Comparison of ENCODE assay signal across 8 mouse cellular contexts in genomic region chr2:75269446-75269845, GRCm38 (mm10).
DNase-seq lines count a peak whose midpoint lies in the region; ATAC-seq and TF ChIP-seq lines count a peak whose summit lies in the region.

No protein-coding gene starts in this region.

- peak; percentile 55 for DNase-seq in kidney, adult 2 months
- peak; percentile 75 for DNase-seq in cerebellum, adult 11-12 months
- no peak for DNase-seq in left cerebral cortex, adult 11 months (ENCODE audit: low spot score)
- DNase-seq in urinary bladder, postnatal 36 days (ENCODE audit: low spot score in 2 of 2): no peak

- no peaks in the 10 kb centered on the region for H3K27me3 ChIP-seq in kidney, adult 2 months (replicated peaks; ENCODE audit: control insufficient read depth, insufficient read depth, low read length)
- no peaks in the 10 kb centered on the region for H3K27me3 ChIP-seq in kidney, embryonic 14.5 days (ENCODE audit: control insufficient read depth, insufficient read depth, low read length)
- no peaks in the 10 kb centered on the region for H3K27me3 ChIP-seq in forebrain, embryonic 16.5 days (replicated peaks; ENCODE audit: control insufficient read depth, insufficient read depth, low read length)
- no peaks in the 10 kb centered on the region for H3K27me3 ChIP-seq in midbrain, embryonic 13.5 days
- no peaks in the 10 kb centered on the region for H3K27me3 ChIP-seq in heart, embryonic 12.5 days (replicated peaks)

- ATAC-seq in kidney, embryonic 14.5 days (ENCODE audit: low FRiP score, low TSS enrichment): no peak
- ATAC-seq in forebrain, embryonic 16.5 days: peak; percentile 72
- ATAC-seq in midbrain, embryonic 13.5 days: peak; percentile 69
- ATAC-seq in heart, embryonic 12.5 days (ENCODE audit: insufficient number of reproducible peaks, low FRiP score): no peak

- H3K36me3 ChIP-seq in kidney, adult 2 months (ENCODE audit: control insufficient read depth, insufficient read depth, low read length): no peaks in the 10 kb centered on the region
- H3K36me3 ChIP-seq in kidney, embryonic 14.5 days (ENCODE audit: control insufficient read depth, insufficient read depth, low read length): no peaks in the 10 kb centered on the region
- H3K36me3 ChIP-seq in forebrain, embryonic 16.5 days (ENCODE audit: control insufficient read depth, insufficient read depth): no peaks in the 10 kb centered on the region
- H3K36me3 ChIP-seq in midbrain, embryonic 13.5 days: no peaks in the 10 kb centered on the region
- no peaks in the 10 kb centered on the region for H3K36me3 ChIP-seq in heart, embryonic 12.5 days

- H3K9ac ChIP-seq in kidney, embryonic 14.5 days (ENCODE audit: low read depth, low read length): no peak overlapping the region
- no peak overlapping the region for H3K9ac ChIP-seq in forebrain, embryonic 16.5 days (replicated peaks; ENCODE audit: low read depth, low read length)
- H3K9ac ChIP-seq in midbrain, embryonic 13.5 days (replicated peaks): no peak overlapping the region
- no peak overlapping the region for H3K9ac ChIP-seq in heart, embryonic 12.5 days

- no peak for TF ChIP-seq CTCF in kidney, adult 2 months (conservative IDR thresholded peaks at IDR 0.05; ENCODE audit: insufficient read depth, insufficient read length, low read depth, low read length)

- H3K4me2 ChIP-seq in kidney, embryonic 14.5 days (replicated peaks; ENCODE audit: low read depth, low read length): no peak overlapping the region
- H3K4me2 ChIP-seq in forebrain, embryonic 16.5 days (ENCODE audit: low read length): no peak overlapping the region
- H3K4me2 ChIP-seq in midbrain, embryonic 13.5 days (replicated peaks): no peak overlapping the region
- H3K4me2 ChIP-seq in heart, embryonic 12.5 days: no peak overlapping the region

- no peaks in the 10 kb centered on the region for H3K9me3 ChIP-seq in kidney, embryonic 14.5 days (ENCODE audit: control insufficient read depth, low read length)
- H3K9me3 ChIP-seq in forebrain, embryonic 16.5 days (ENCODE audit: control insufficient read depth, low read length): no peaks in the 10 kb centered on the region
- no peaks in the 10 kb centered on the region for H3K9me3 ChIP-seq in midbrain, embryonic 13.5 days
- no peaks in the 10 kb centered on the region for H3K9me3 ChIP-seq in heart, embryonic 12.5 days (replicated peaks)

- TF ChIP-seq POLR2A in kidney, adult 2 months (IDR thresholded peaks at IDR 0.05; ENCODE audit: low read depth, low read length): no peak

- H3K4me1 ChIP-seq in kidney, adult 2 months (ENCODE audit: control insufficient read depth, insufficient read depth, low read length): no peaks in the 10 kb centered on the region
- no peaks in the 10 kb centered on the region for H3K4me1 ChIP-seq in kidney, embryonic 14.5 days (ENCODE audit: control insufficient read depth, insufficient read depth, low read length)
- H3K4me1 ChIP-seq in forebrain, embryonic 16.5 days (replicated peaks; ENCODE audit: control insufficient read depth, insufficient read depth, low read length): peaks cover 21% of the 10 kb centered on the region
- H3K4me1 ChIP-seq in midbrain, embryonic 13.5 days (replicated peaks): peaks cover 23% of the 10 kb centered on the region
- H3K4me1 ChIP-seq in heart, embryonic 12.5 days (replicated peaks): no peaks in the 10 kb centered on the region

- no peak overlapping the region for H3K4me3 ChIP-seq in kidney, adult 2 months (ENCODE audit: insufficient read depth, low read depth, low read length)
- H3K4me3 ChIP-seq in kidney, embryonic 14.5 days (ENCODE audit: low read length): no peak overlapping the region
- H3K4me3 ChIP-seq in forebrain, embryonic 16.5 days (replicated peaks; ENCODE audit: low read length): no peak overlapping the region
- no peak overlapping the region for H3K4me3 ChIP-seq in midbrain, embryonic 13.5 days (replicated peaks)
- H3K4me3 ChIP-seq in heart, embryonic 12.5 days: no peak overlapping the region

- 70% methylated on average over 8 of the region's 8 CpGs for WGBS in kidney, adult 2 months
- 62% methylated on average over 8 of the region's 8 CpGs for WGBS in kidney, embryonic 14.5 days
- WGBS in forebrain, embryonic 16.5 days: 22% methylated on average over 8 of the region's 8 CpGs
- WGBS in midbrain, embryonic 13.5 days: 30% methylated on average over 8 of the region's 8 CpGs
- whole genome bisulfite sequencing in heart, embryonic 12.5 days: 63% methylated on average over 8 of the region's 8 CpGs

- no peak overlapping the region for H3K27ac ChIP-seq in kidney, adult 2 months (ENCODE audit: insufficient read depth, low read depth, low read length)
- H3K27ac ChIP-seq in kidney, embryonic 14.5 days (ENCODE audit: low read depth, low read length): no peak overlapping the region
- H3K27ac ChIP-seq in forebrain, embryonic 16.5 days (ENCODE audit: low read length): no peak overlapping the region; the same call in 1 of the 2 replicates
- H3K27ac ChIP-seq in midbrain, embryonic 13.5 days: peak overlapping the region; percentile 66
- H3K27ac ChIP-seq in heart, embryonic 12.5 days (ENCODE audit: poor library complexity, severe bottlenecking): no peak overlapping the region

Comparison
In these comparisons a context has a peak if more than half of its experiments do, and no peak if none do; other contexts are left out.
1. DNase-seq: peak in kidney, adult 2 months (single experiment) and cerebellum, adult 11-12 months (single experiment); none in left cerebral cortex, adult 11 months (single experiment) and urinary bladder, postnatal 36 days (0 of 2).
2. ATAC-seq: peak in forebrain, embryonic 16.5 days (single experiment) and midbrain, embryonic 13.5 days (single experiment); none in kidney, embryonic 14.5 days (single experiment) and heart, embryonic 12.5 days (single experiment).